Mouse (Mus musculus) kidney, postnatal 25 days (tissue): ENCODE measurements around the gene Erv3.

Experiments used
- DNase-seq, 2 experiments: peaks; one replicate each; pipeline ENCODE4 v3.0.0; 2021; ENCODE audit warnings: mixed read lengths in 2 of 2

Erv3 gene

GRCm38 (mm10) chr2:131821708-131821990 lies 37.9 kb downstream of the Erv3 start:
- DNase-seq: no peak

GRCm38 (mm10) chr2:131820932-131821707 lies 38.4 kb downstream of the Erv3 start:
- DNase-seq: peak; percentile 78 to 93

GRCm38 (mm10) chr2:131820088-131820675 lies 39.4 kb downstream of the Erv3 start:
- DNase-seq: peak; percentile 71 to 84

GRCm38 (mm10) chr2:131814327-131814726 lies 45.2 kb downstream of the Erv3 start:
- DNase-seq: no peak

DNA sequence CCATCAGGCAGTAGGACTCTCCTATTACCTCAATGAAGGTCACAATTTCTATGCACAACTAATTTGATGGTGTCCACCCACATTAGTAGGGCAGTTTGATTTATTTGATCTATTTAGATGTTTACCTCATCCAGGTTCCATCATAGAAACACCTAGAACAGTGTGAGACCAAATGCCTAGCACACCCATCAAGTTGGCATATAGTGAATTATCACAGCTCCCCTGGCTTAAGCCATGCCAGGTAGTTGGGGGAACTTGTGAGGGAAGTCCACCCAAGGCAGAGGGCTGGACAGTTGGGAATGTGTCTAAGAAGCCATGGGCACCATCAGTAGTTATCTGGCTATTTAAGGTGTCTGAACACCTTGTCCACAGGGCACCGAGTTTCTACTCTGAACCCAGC lies 46.1 kb downstream of the Erv3 start:
- no peak for DNase-seq

DNA sequence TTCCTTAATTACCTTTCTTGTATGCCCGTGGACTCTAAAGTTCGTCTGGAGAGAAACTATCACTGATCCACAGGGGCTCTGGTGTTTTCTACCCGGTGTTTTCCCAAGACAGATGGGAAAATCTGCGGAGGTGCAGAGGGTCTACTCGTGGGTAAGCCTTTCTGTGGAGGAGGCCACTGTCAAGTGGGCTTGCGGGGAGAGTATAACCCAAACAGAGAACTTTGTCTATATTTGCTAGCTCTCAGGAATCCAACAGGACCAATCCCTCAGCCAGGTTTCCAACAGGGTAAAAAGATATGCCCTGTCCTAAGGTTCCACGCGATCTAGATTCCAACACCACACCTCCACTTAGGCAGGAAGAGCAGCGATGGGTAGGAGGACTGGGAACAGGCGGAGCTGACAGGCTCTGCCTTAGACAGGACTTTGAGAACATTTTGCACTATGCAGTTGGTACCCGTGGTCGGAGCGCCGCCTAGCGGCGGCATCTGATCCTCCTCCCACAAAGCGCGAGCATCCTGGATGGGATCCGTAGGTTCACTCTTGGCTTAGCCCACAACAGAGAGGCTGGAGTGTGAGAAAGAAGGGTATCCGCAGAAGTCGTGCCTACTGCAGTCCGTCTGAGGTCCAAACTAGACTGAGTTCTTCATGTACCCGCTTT lies 46.9 kb downstream of the Erv3 start:
- DNase-seq: peak; percentile 74 to 82

GRCm38 (mm10) chr2:131811607-131812006 lies 47.9 kb downstream of the Erv3 start:
- no peak for DNase-seq

- DNase-seq: no peak
These were observed 50.7 kb downstream of the Erv3 start for GRCm38 (mm10) chr2:131808856-131809255.

GRCm38 (mm10) chr2:131807660-131808059 lies 51.9 kb downstream of the Erv3 start:
- DNase-seq: no peak

GRCm38 (mm10) chr2:131806863-131807262 lies 52.7 kb downstream of the Erv3 start:
- DNase-seq: no peak

GRCm38 (mm10) chr2:131805306-131805705 lies 54.2 kb downstream of the Erv3 start:
- no peak for DNase-seq

GRCm38 (mm10) chr2:131803801-131804200 lies 55.7 kb downstream of the Erv3 start:
- DNase-seq: no peak
